Mouse (Mus musculus): ENCODE measurements around the gene Tmem190.

- TF ChIP-seq POLR2A (IDR thresholded peaks at IDR 0.05; ENCODE audit: insufficient read length, low read depth) (no peak), TCF12 (IDR thresholded peaks at IDR 0.05; ENCODE audit: insufficient read depth, poor library complexity, severe bottlenecking) (no peak), MYOD1 (IDR thresholded peaks at IDR 0.05; ENCODE audit: control insufficient read depth in 1 of 3, insufficient read length in 2 of 3, low read depth in 2 of 3) (no peak), CEBPB (IDR thresholded peaks at IDR 0.05; ENCODE audit: insufficient read depth, poor library complexity, severe bottlenecking) (no peak), MAX (IDR thresholded peaks at IDR 0.05; ENCODE audit: low read depth) (no peak)
These were observed 39.4 kb upstream of the Tmem190 start for GRCm38 (mm10) chr7:4743354-4743753.
